Mouse (Mus musculus) erythroid progenitor cell, adult 5-6 weeks (primary cell): Measurements from ENCODE around the gene Vmn1r6. TPM values are rescaled to one million over a fixed set of nuclear protein-coding genes. Genes with fewer than 3 reads are reported as not detected.
"Not testable (repeated sequence)": the region's sequence is repeated elsewhere in the genome, so short reads cannot be mapped to it uniquely, and the experiment has no call there.

Source experiments
- ATAC-seq: replicated peaks from 2 replicates; pipeline ENCODE4 v1.8.0; 2016; ENCODE audit warnings: moderate number of reproducible peaks, mild to moderate bottlenecking, moderate TSS enrichment, inconsistent platforms; ENCODE audit not compliant: poor library complexity, low FRiP score, severe bottlenecking
- total RNA-seq, 2 experiments: library from RNA; stranded (forward) in 1 of 2; stranded (reverse) in 1 of 2; fragments of 150-400 nt in 1 of 2; fragments of 186-747, 209-891 nt in 1 of 2; gene quantifications; 2 replicates each; pipeline versions ENCODE4 v1.2.3 to v1.2.4; 2015 to 2017; ENCODE audit warnings: low replicate concordance in 2 of 2

The Vmn1r6 gene
- total RNA-seq (2015; ENCODE audit: low replicate concordance) = not detected in 2 replicates
- total RNA-seq (2017; ENCODE audit: low replicate concordance) = not detected in 2 replicates

DNA sequence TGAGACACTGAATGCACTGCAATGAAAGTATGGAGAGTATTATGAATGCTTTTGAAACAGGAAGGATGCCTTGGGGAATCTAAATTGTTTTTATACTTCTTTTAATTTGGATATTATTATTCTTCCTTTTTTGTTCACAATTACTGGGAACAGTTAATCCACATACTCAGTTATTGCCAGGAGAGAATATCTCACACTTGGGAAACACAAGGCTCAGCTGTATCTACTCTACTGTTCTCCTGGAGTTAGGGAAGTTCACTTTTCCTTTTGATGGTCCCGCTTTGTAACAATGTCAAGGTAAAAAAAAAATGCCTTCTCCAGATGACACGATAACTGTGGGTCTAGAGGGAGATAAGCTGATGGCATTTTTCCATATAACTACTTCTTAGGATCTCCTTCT lies at the start of gene Vmn1r6:
Gene Vmn1r6, plus strand, starts transcription at position 301 of the 400 bp plus-strand sequence.
- no peak for ATAC-seq

DNA sequence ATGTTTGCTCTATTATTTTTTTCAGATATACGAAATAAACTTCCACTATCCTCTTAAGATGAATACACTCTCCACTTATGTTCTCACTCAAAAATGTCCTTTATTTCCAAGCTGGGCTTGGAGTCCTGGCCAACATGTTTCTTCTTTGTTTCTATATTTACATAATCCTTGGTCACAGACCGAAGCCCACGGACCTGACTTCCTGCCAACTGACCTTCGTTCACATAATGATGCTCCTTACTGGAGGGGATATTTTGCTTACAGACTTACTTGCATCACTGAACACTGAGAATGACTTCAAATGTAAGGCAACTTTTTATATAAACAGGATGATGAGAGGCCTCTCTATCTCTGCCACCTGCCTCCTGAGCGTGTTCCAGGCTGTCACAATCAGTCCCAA lies 40.6 kb upstream of the Vmn1r6 start:
- ATAC-seq = no peak

DNA sequence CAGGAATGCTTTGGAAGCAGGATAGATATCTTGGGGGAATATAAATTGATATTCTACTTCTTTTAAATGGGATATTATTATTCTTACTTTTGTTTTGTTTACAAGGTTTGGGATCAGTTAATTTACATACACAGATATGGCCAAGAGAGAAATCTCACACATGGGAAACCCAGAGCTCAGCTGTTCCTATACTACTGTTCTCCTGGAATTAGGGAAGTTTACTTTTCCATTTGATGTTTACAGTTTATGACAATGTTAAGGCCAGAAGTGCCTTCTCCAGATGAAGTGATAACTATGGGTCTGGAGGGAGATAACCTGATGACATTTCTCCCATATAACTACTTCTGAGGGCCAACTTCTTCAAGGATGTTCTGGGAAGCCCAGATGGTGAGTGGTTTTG lies 27.1 kb upstream of the Vmn1r6 start, which contains the start of gene Vmn1r5:
Gene Vmn1r5, plus strand, starts transcription at position 301 of the 400 bp plus-strand sequence.
- no peak for ATAC-seq

DNA sequence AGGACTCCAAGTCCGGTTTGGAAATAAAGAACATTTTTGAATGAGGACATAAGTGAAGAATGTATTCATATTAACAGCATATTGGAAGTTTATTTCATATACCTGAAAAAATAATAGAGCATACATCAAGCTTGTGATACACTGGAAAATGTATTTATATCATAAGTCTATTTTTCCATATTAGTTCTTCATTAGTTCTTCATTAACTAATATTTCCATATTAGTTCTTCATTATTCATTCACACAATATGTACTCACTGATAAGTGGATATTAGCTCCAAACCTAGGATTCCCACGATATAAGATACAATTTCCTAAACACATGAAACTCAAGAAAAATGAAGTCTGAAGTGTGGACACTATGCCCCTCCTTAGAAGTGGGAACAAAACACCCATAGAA lies 28.2 kb downstream of the Vmn1r6 start, which contains the start of gene Vmn1r7:
Gene Vmn1r7, minus strand, starts transcription at position 101 of the 400 bp plus-strand sequence.
- not testable (repeated sequence) for ATAC-seq

DNA sequence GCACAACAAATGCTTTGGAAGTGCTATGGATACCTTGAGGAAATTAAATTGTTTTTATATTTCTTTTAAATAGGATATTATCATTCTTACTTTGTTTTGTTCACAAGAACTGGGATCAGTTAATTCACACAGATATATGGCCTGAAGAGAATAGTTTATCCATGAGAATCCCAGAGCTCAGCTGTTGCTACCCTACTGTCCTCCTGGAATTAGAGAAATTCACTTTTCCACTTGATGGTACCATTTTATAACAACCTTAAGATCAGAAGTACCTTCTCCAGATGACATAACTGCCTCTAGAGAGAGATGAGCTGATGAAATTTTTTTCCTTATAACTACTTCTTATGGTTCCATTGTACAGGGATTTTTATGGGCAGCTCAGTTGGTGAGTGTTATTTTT lies 34.9 kb downstream of the Vmn1r6 start, which contains the start of gene Vmn1r8:
Gene Vmn1r8, plus strand, starts transcription at position 301 of the 400 bp plus-strand sequence.
- no peak for ATAC-seq

DNA sequence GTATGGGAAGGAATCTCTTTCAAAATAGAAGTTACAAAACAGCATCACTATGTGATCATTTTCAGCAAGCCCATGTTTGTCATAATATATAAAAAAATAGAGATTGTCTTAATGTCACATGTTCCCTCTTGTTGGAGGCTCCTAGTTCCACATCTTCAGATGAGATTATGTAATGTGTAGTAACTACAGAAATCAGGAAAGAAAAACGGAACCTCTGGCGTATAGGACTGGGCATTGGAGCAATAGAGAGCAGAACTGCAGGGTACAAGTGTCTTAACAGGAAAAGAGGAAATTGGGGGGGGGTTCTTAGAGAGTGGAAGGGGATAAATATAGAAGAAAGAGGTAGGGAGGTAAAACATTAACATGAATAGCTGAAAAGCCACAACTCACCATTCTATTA lies 37.6 kb downstream of the Vmn1r6 start:
- no peak for ATAC-seq

Other genes with a start within 250 kb of the Vmn1r6 start
- gene Kbtbd2, start 199.4 kb upstream of the Vmn1r6 start, total RNA-seq (2015; ENCODE audit: low replicate concordance) = 42.5 and 44.9 TPM in 2 replicates
- gene Kbtbd2, start 199.4 kb upstream of the Vmn1r6 start, total RNA-seq (2017; ENCODE audit: low replicate concordance) = 45.8 and 67.0 TPM in 2 replicates
- 2.9 TPM in 1 of 2 replicates, not detected in the other for gene Fkbp9, start 165.2 kb upstream of the Vmn1r6 start, total RNA-seq (2015; ENCODE audit: low replicate concordance)
- gene Fkbp9, start 165.2 kb upstream of the Vmn1r6 start, total RNA-seq (2017; ENCODE audit: low replicate concordance) = 0.68 and 1.9 TPM in 2 replicates
- 371 and 463 TPM in 2 replicates for gene Nt5c3, start 73.3 kb upstream of the Vmn1r6 start, total RNA-seq (2015; ENCODE audit: low replicate concordance)
- 280 and 388 TPM in 2 replicates for gene Nt5c3, start 73.3 kb upstream of the Vmn1r6 start, total RNA-seq (2017; ENCODE audit: low replicate concordance)
- gene Vmn1r4, start 73.2 kb upstream of the Vmn1r6 start, total RNA-seq (2015; ENCODE audit: low replicate concordance) = 2.2 TPM in 1 of 2 replicates, not detected in the other
- gene Vmn1r4, start 73.2 kb upstream of the Vmn1r6 start, total RNA-seq (2017; ENCODE audit: low replicate concordance) = 0.30 TPM in 1 of 2 replicates, not detected in the other
- gene Vmn1r5, start 27.0 kb upstream of the Vmn1r6 start, total RNA-seq (2015; ENCODE audit: low replicate concordance) = not detected in 2 replicates
- gene Vmn1r5, start 27.0 kb upstream of the Vmn1r6 start, total RNA-seq (2017; ENCODE audit: low replicate concordance) = not detected in 2 replicates
- not detected in 2 replicates for gene Vmn1r7, start 28.1 kb downstream of the Vmn1r6 start, total RNA-seq (2015; ENCODE audit: low replicate concordance)
- gene Vmn1r7, start 28.1 kb downstream of the Vmn1r6 start, total RNA-seq (2017; ENCODE audit: low replicate concordance) = not detected in 2 replicates
- gene Vmn1r8, start 35.0 kb downstream of the Vmn1r6 start, total RNA-seq (2015; ENCODE audit: low replicate concordance) = not detected in 2 replicates
- gene Vmn1r8, start 35.0 kb downstream of the Vmn1r6 start, total RNA-seq (2017; ENCODE audit: low replicate concordance) = 0.39 TPM in 1 of 2 replicates, not detected in the other
- not detected in 2 replicates for gene Vmn1r9, start 69.5 kb downstream of the Vmn1r6 start, total RNA-seq (2015; ENCODE audit: low replicate concordance)
- not detected in 2 replicates for gene Vmn1r9, start 69.5 kb downstream of the Vmn1r6 start, total RNA-seq (2017; ENCODE audit: low replicate concordance)
- gene Vmn1r10, start 112.2 kb downstream of the Vmn1r6 start, total RNA-seq (2015; ENCODE audit: low replicate concordance) = not detected in 2 replicates
- not detected in 2 replicates for gene Vmn1r10, start 112.2 kb downstream of the Vmn1r6 start, total RNA-seq (2017; ENCODE audit: low replicate concordance)
- gene Vmn1r11, start 136.2 kb downstream of the Vmn1r6 start, total RNA-seq (2015; ENCODE audit: low replicate concordance) = not detected in 2 replicates
- gene Vmn1r11, start 136.2 kb downstream of the Vmn1r6 start, total RNA-seq (2017; ENCODE audit: low replicate concordance) = not detected in 2 replicates
- gene Vmn1r12, start 159.7 kb downstream of the Vmn1r6 start, total RNA-seq (2015; ENCODE audit: low replicate concordance) = not detected in 2 replicates
- not detected in 2 replicates for gene Vmn1r12, start 159.7 kb downstream of the Vmn1r6 start, total RNA-seq (2017; ENCODE audit: low replicate concordance)
- gene Vmn1r13, start 206.0 kb downstream of the Vmn1r6 start, total RNA-seq (2015; ENCODE audit: low replicate concordance) = not detected in 2 replicates
- gene Vmn1r13, start 206.0 kb downstream of the Vmn1r6 start, total RNA-seq (2017; ENCODE audit: low replicate concordance) = not detected in 2 replicates
- gene Vmn1r14, start 234.4 kb downstream of the Vmn1r6 start, total RNA-seq (2015; ENCODE audit: low replicate concordance) = not detected in 2 replicates
- gene Vmn1r14, start 234.4 kb downstream of the Vmn1r6 start, total RNA-seq (2017; ENCODE audit: low replicate concordance) = not detected in 2 replicates